17 mouse cellular contexts compared by ENCODE assay signal in the genomic region with DNA sequence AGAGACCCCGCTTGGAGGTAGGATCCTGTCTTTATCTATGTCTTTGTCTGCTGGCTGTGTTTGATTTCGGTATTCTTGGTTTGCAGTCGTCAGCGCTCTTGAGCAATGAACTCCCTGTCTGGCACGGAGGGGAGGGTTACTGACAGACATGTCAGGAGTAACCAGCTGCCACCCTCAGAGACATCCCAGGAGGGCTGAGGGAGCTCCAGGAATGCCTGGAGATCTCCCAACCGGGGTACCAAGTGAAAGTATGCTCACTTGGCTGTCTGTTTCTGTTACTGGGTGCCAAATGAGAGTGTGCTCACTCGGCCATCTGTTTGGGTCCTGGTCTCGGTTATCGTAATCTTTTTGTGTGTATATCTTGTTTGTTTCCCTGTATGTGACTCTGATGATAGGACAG.
A peak's percentile ranks its signal among the peaks of the same experiment; 100 is the strongest.
DNase-seq lines count a peak whose midpoint lies in the region; ATAC-seq and TF ChIP-seq lines count a peak whose summit lies in the region.
"Had no signal": no experiment of that assay in that cellular context is flagged by ENCODE, and none has a peak within 500 bp of the region (broad histone marks: within the 10 kb centered on the region; RNA-seq: fewer than 3 reads in every experiment).

No protein-coding gene starts in this region.

- no peak overlapping the region for H3K9ac ChIP-seq in forebrain, embryonic 14.5 days (ENCODE audit: low read length)
- H3K9ac ChIP-seq in forebrain, postnatal 0 days, result no peak overlapping the region
- H3K9ac ChIP-seq: embryonic facial prominence, embryonic 12.5 days had no signal

- no peak overlapping the region for H3K27ac ChIP-seq in forebrain, embryonic 14.5 days (ENCODE audit: low read depth, low read length)
- no peak overlapping the region for H3K27ac ChIP-seq in forebrain, embryonic 10.5 days
- no peak overlapping the region for H3K27ac ChIP-seq in forebrain, postnatal 0 days (ENCODE audit: low read depth, low read length)
- H3K27ac ChIP-seq: embryonic facial prominence, embryonic 10.5 days; embryonic facial prominence, embryonic 12.5 days had no signal

- peaks cover 4% of the 10 kb centered on the region; the same call in 1 of the 2 replicates for H3K9me3 ChIP-seq in forebrain, embryonic 14.5 days (replicated peaks; ENCODE audit: control insufficient read depth, low read length)
- H3K9me3 ChIP-seq in forebrain, embryonic 10.5 days, result peaks cover 16% of the 10 kb centered on the region
- no peaks in the 10 kb centered on the region for H3K9me3 ChIP-seq in forebrain, postnatal 0 days (ENCODE audit: low read length)

- H3K4me1 ChIP-seq in forebrain, embryonic 14.5 days (ENCODE audit: control insufficient read depth, insufficient read depth, low read length), result no peaks in the 10 kb centered on the region
- no peaks in the 10 kb centered on the region for H3K4me1 ChIP-seq in forebrain, embryonic 10.5 days
- H3K4me1 ChIP-seq in forebrain, postnatal 0 days (ENCODE audit: insufficient read depth), result no peaks in the 10 kb centered on the region
- H3K4me1 ChIP-seq: embryonic facial prominence, embryonic 10.5 days; embryonic facial prominence, embryonic 12.5 days had no signal

- H3K27me3 ChIP-seq in forebrain, embryonic 14.5 days (replicated peaks; ENCODE audit: control insufficient read depth, insufficient read depth, low read length), result no peaks in the 10 kb centered on the region
- no peaks in the 10 kb centered on the region for H3K27me3 ChIP-seq in forebrain, embryonic 10.5 days (ENCODE audit: poor library complexity, severe bottlenecking)
- no peaks in the 10 kb centered on the region for H3K27me3 ChIP-seq in forebrain, postnatal 0 days (ENCODE audit: insufficient read depth, low read length)
- H3K27me3 ChIP-seq: embryonic facial prominence, embryonic 12.5 days had no signal

- no peak overlapping the region for H3K4me3 ChIP-seq in forebrain, embryonic 14.5 days (ENCODE audit: low read depth, low read length)
- H3K4me3 ChIP-seq in forebrain, embryonic 10.5 days, result no peak overlapping the region
- no peak overlapping the region for H3K4me3 ChIP-seq in forebrain, postnatal 0 days (ENCODE audit: low read depth, low read length)
- H3K4me3 ChIP-seq: embryonic facial prominence, embryonic 10.5 days; embryonic facial prominence, embryonic 12.5 days had no signal

- WGBS in forebrain, embryonic 14.5 days, result 89% methylated on average over 9 of the region's 9 CpGs
- 93% methylated on average over 9 of the region's 9 CpGs for WGBS in forebrain, embryonic 10.5 days
- 75% methylated on average over 9 of the region's 9 CpGs for WGBS in forebrain, postnatal 0 days

- peak; percentile 52; the same call in 1 of the 2 replicates for ATAC-seq in forebrain, embryonic 14.5 days
- peak; percentile 96 for ATAC-seq in forebrain, postnatal 0 days

- no peaks in the 10 kb centered on the region for H3K36me3 ChIP-seq in forebrain, embryonic 14.5 days (ENCODE audit: control insufficient read depth, insufficient read depth, low read length)
- no peaks in the 10 kb centered on the region for H3K36me3 ChIP-seq in forebrain, embryonic 10.5 days (replicated peaks)
- no peaks in the 10 kb centered on the region for H3K36me3 ChIP-seq in forebrain, postnatal 0 days (ENCODE audit: insufficient read depth)
- H3K36me3 ChIP-seq: embryonic facial prominence, embryonic 10.5 days; embryonic facial prominence, embryonic 12.5 days had no signal

- TF ChIP-seq CTCF in brain, embryonic 14.5 days (IDR thresholded peaks at IDR 0.05; ENCODE audit: borderline replicate concordance, extremely low read depth, insufficient read depth, insufficient read length), result no peak
- no peak for TF ChIP-seq CTCF in forebrain, postnatal 0 days (IDR thresholded peaks at IDR 0.05; ENCODE audit: low read depth)

- DNase-seq in forebrain, embryonic 14.5 days (ENCODE audit: low spot score), result peak; percentile 43
- no peak for DNase-seq in forebrain, embryonic 10.5 days (ENCODE audit: extremely low spot score, low spot score)
- DNase-seq in brain, embryonic 14.5 days (ENCODE audit: low read depth), result peak; percentile 47
- peak; percentile 16 for DNase-seq in brain, embryonic 18.5 days (ENCODE audit: low read depth, low spot score)
- peak; percentile 63 for DNase-seq in forebrain, postnatal 0 days
- no peak for DNase-seq in cerebellum, postnatal 14 days
- no peak for DNase-seq in heart, postnatal 25 days (ENCODE audit: low spot score)
- DNase-seq: adrenal gland, adult 2 months; adrenal gland, postnatal 10 days; adrenal gland, postnatal 25 days; cerebellum, adult 11 months; cerebellum, adult 18-20 months; cerebellum, adult 8-10 months; cerebellum, adult 9-11 months; cerebellum, postnatal 25 days had no signal

- no peak overlapping the region for H3K4me2 ChIP-seq in forebrain, embryonic 14.5 days (ENCODE audit: low read length)
- no peak overlapping the region for H3K4me2 ChIP-seq in forebrain, postnatal 0 days (ENCODE audit: low read depth)
- H3K4me2 ChIP-seq: embryonic facial prominence, embryonic 12.5 days had no signal

- TF ChIP-seq POLR2A in brain, embryonic 14.5 days (IDR thresholded peaks at IDR 0.05; ENCODE audit: borderline replicate concordance, extremely low read depth, insufficient read depth, insufficient read length, poor library complexity, severe bottlenecking), result no peak

- intact Hi-C loops in heart, postnatal 25 days (cut with DNase I), result no loop called here

Comparison
In these comparisons a context has a peak if more than half of its experiments do, and no peak if none do; other contexts are left out.
1. DNase-seq: peak in forebrain, embryonic 14.5 days (single experiment), brain, embryonic 14.5 days (single experiment), brain, embryonic 18.5 days (single experiment) and forebrain, postnatal 0 days (single experiment); none in forebrain, embryonic 10.5 days (single experiment), cerebellum, postnatal 14 days (0 of 2) and heart, postnatal 25 days (single experiment).